Mouse (Mus musculus): ENCODE measurements at regions not wholly inside any gene's neighbourhood (a gene's known extent, or its start where the extent isn't known, plus 50 kb on each side); places are given as distances from the start of the nearest gene placed in this dataset.

DNA sequence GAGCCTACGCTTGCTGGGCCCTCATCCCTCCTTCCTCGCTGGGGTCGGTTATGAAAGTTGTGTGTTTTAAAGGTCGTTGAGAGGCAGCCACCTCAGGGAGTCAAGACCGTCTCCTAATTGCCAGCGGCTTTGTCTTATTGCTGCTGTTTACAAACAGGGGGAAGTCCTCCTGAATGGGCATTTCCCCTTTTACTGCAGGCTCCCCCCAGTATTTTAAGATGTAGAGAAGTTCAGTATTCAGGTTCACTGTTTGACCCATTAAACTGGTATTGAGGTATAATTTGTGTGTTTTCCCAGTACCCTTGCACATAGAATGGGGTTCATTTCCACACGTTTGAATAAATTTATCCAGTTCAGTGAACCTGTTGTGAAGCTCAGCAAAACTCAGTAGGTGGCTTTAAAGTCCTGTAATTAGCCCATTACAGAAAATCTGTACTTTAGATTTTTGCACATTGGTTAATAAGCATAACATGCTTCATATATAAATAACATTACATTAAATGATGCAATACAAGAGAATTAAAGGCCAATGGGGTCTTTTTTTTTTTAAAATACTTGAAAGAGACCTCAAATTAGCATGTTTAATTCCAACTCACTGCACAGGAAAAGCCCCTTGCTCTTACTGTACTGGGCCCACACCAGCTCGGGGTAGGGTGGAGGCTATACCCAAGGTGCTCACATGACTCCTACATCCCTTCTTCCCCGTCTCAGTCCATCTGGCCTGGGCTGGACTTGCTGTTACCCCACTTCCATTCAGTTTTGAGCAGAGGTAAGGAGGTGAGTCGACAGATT, 63.7 kb downstream of the Nkx2-1 start:
- in situ Hi-C loops (cut with MboI, MseI), result no loop called here

- in situ Hi-C loops (cut with MboI, MseI), result no loop called here
These were observed 65.7 kb downstream of the Nkx2-1 start for GRCm38 (mm10) chr12:56470932-56471500.

DNA sequence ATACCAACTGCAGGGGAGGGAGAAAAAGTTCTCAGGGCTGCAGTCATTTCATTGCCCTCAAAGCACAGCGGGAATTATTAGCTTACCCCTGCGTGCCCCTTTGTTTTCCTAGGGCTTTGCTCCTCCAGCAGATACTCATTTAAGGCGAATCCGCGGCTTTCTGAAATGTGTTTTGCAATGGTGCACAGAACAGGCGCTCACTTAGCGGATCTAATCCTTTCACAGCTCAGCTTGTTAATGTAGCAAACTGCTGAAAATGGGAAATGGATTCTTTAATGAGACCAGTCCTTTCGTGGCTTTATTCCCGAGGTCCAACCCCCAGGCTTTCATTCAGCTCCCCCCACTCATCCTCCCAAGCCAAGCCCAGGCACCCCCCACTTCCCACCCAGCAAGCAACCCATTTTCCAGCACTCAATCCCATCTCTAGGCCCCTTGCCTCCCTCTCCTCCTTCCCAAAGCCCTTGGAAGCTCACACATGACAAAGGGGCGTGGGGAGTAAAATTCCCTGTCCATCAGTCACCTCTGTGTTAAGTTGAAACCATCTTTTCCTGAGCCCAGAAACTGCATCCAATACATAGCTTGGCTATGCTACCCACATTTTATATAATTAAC, 77.1 kb downstream of the Nkx2-1 start:
- in situ Hi-C loops (cut with MboI, MseI), result no loop called here

- in situ Hi-C loops (cut with MboI, MseI), result no loop called here
These were observed 77.8 kb downstream of the Nkx2-1 start for GRCm38 (mm10) chr12:56458665-56459507.

DNA sequence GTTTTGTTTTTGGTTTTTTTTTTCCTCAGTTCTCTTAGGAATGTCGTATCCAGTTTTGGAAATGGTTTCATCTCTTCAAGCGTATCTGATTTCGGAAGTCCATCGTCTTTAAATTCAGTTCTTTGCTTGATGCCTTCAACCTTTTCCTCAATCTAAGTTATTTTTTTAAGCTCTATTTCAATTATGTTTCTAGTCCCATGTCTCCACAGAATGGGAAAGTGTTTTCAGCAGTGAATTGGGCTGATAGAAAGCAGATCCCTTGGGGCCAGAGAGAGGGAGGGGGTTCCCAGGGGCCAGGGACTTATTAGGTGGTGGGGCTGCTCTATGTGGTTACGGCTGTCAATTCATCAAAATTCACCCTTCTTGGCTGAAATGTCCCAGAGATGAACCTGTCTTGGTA, 78.8 kb downstream of the Nkx2-1 start:
- in situ Hi-C loops (cut with MboI, MseI), result no loop called here

- in situ Hi-C loops (cut with MboI, MseI), result no loop called here
These were observed 79.4 kb downstream of the Nkx2-1 start for GRCm38 (mm10) chr12:56457356-56457755.

- in situ Hi-C loops (cut with MboI, MseI), result no loop called here
These were observed 86.4 kb downstream of the Nkx2-1 start for GRCm38 (mm10) chr12:56450261-56450660.

DNA sequence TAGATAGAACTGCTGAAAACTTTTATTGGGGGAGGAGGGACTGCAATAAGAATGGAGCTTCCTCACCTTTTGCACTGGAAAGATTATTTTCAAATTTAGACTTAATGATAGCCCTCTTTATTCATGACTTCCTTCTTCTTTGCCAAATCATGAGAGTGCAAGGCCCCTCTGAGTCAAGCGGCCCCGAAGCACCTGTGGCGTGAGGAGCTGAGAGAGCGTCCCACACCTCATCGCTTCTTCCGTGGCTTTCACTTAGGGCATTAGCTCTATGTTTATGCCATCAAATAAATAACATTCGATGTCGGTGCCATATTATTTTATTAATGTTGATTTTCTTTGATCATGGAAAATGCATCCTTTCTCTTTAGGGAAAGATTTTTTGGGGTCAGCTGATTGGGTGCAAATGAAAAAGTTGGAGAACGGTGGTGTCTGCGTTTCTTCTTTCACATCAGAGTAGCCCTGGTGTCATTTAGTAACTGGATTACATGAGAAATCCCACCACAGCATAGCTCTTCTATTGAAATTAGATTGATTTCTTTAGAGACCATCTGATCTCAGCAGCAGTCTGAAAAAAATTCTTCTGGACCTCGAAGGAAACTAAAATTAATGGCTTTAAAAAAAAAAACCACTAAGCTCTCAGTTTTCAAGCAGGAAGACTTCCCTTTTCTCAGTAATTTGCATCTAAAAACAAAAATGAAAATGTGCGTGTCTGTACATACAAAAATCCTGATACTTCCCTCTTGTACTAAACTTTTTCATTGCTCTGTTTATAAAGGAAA, 87.7 kb downstream of the Nkx2-1 start:
- in situ Hi-C loops (cut with MboI, MseI), result no loop called here

GRCm38 (mm10) chr12:56441166-56441817, 95.4 kb downstream of the Nkx2-1 start:
- in situ Hi-C loops (cut with MboI, MseI), result no loop called here

DNA sequence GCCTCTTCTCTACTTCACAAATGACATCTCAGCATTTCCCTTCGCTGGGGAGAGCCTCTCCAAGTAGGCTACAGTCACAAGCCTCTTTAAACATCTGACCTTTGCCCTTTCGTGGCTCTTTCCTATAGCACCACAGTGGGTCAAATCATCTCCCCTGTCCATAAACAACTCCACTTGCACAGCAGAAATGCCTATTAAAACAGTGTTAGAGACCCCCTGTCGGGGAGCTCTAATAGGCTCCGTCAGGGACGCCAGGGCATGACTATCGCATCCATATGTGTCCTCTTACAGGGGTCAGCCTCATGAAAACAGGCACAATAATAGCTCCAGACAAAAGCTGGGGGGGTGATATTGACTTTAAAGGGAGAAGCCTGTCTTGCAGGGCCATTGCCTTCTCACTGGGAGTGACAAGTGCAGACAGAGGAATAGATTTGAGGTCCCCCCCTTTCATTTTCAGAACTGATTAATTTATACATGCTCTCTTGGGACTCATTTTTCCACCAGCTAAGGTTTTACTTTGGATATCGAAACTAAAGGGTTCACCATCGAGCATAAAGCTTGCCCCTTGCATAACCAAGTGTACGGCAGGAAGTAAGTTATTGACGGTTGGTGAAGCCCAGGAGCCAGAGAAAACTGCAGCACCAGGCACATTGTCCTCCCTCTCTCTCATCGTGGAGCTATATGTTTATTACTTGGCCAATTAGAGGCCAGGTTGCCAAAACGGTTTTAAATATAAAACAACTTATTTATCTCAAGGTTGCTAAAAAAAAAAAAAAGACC, 94.6 kb upstream of the Mbip start:
- in situ Hi-C loops (cut with MboI, MseI), result no loop called here

DNA sequence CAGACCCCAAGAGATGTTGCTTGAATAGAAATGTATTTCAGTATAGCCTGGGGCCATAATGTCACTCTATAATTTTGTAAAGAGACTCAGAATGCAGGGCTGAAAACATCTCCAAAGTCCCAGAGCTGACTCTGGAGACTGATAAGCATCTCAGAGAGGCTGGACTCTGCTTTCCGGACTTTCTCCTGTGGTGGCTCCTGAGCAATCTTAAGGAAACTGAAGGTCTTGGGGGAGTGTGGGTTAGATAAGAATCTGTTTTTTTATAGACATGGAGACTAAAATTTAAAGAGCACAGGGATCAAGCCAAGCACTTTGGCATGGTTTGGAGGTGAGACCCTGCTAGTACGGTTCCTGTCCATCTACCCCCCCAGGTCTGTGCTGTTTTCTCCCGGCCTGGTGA, 92.7 kb upstream of the Mbip start:
- in situ Hi-C loops (cut with MboI, MseI), result no loop called here

DNA sequence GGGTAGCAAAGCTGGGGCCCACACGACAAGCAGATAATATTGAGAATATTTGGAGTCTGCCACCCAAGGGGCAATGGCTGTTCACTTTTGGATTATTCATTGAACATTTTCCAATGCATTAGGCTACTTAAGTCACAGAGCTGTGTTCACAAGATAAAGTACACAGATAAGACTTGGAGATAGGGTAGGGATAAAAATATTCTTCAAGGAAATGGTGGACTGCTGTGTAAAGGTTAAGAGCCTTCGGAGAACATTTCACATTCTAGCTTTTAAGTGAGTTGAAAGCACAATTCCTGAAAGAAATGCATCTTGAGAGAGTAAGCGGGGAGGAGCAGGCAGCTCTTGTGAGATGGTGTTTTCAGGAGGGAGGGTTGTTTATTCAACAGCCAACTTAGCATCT, 92.3 kb upstream of the Mbip start:
- in situ Hi-C loops (cut with MboI, MseI), result no loop called here

- in situ Hi-C loops (cut with MboI, MseI), result no loop called here
These were observed 81.1 kb upstream of the Mbip start for GRCm38 (mm10) chr12:56426681-56427246.

GRCm38 (mm10) chr12:56416106-56416505, 70.4 kb upstream of the Mbip start:
- in situ Hi-C loops (cut with MboI, MseI), result no loop called here

DNA sequence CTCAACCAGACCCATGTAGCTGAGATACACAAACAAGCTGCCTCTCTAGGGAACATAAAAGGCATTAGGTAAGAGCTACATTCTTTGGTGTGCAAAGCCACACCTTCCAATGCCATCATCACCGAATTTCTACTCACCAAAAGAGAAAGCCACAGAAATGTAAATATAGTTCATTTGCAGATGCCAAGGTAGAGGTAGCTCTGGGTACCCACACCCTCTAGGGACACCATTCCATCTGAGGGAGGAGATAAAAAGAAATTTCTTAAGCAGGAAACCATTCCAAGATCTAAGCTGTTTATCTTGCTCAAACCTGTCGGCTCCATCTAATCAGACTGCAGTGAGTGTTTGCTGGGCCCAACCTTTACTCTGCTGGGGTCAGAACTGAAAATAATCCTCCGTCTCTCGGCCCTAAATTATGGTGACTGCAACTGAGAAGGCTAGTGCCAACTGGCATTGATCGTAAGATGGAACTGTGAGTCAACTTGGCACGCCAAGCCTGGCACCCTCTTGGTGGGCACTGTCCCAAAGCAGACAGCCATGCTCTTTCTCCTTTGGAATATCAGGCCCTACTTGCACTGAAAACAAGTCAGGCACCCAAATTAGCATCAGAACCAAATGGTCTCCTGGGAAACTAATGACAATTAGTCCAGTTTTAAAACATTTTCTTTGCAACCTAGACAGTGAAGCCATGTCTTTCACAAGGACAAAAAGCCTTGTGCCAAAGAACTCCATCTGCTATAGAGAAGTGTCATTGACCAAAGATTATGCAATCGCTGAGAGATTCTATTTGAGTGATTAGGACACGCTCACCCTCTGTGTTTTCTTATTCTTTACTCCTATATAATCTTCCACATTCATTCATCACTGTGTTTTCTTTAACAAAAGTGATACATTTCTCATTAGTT, 69.4 kb upstream of the Mbip start:
- in situ Hi-C loops (cut with MboI, MseI), result no loop called here

DNA sequence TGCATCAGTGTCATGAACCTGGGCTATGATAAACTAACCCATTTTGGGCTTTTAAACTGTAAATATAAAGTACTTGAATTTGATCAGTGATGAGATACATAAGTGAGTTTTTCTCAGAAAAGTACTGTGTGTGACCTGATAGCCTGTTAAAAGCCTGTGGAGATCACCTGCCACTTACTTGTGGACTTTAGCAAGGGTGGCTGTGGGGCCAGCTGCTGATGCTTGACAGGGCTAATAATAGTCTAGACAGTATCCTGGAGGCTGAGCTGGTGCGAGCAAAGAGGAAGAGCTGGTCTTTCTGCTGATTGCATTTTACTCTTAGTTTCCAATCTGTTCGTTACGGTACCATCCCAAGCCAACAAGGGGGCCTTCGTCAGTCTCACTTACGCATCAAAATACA, 60.0 kb upstream of the Mbip start:
- in situ Hi-C loops (cut with MboI, MseI), result loop anchor here (5.0 to 10.0 kb wide), 2 partner anchors 121 to 348 kb away; no protein-coding TSS in a partner anchor

DNA sequence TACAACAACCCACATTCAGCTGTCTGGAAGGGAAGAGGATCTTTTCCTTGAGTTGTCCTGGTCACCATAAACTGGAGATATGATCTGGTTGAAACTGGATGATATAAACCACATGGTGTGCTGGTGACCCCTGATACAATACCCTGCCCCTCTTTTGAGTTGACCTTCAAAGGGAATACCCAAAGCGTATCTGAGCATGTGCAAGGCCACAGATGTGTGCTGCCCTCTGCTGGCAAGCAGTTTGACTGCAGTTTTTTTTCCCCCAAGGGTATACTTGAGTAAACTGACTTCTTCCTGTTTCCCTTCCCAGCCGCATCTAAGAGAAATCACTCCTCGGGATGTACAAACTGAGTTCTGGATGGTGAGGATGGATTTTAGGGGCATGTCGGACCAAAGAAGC, 59.1 kb upstream of the Mbip start:
- in situ Hi-C loops (cut with MboI, MseI), result loop anchor here (5.0 to 10.0 kb wide), 2 partner anchors 120 to 348 kb away; no protein-coding TSS in a partner anchor

DNA sequence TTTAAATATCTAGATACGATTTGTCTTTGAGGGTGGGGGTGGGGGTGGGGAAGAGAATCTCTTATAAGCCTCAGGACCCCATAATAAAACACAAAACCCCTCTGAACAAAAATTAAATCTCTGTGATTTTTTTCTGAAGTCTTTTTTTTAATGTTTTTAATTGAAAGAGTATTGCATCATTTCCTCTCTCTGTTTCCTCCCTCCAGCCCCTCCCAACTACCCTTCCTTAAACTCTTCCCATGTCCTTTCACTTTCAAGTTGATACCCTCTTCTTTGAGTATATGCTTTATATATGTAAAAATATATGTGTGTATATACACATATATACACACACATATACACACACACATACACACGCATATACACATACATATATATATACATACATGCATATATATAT, 58.6 kb upstream of the Mbip start:
- in situ Hi-C loops (cut with MboI, MseI), result loop anchor here (10.0 kb wide), 1 partner anchor 119 kb away; no protein-coding TSS in a partner anchor

Data from regulatory T cell (primary cell).